8 mouse cellular contexts compared by ENCODE assay signal in the genomic region with DNA sequence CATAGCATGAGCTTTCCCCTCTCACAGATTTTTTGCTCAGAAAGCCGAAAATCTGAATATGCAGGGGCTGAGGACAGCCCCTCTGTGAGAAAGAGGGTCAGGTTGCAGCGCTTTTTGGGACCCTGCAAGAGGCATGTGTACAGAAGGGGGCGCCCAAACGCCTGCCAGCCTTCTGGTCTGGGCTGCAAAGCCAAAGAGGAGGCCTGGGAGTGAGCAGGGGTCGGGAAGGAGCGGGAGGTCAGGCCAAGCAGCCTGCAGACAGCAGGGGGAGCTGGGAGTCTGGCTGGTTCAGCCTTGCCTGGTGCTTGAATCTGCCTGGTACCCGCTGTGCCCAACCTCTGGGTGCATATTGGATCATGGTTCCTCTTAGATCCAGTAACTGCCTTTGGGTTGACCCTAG. TPM values are rescaled to one million over a fixed set of nuclear protein-coding genes. Genes with fewer than 3 reads are reported as not detected.
A peak's percentile ranks its signal among the peaks of the same experiment; 100 is the strongest.
DNase-seq lines count a peak whose midpoint lies in the region; ATAC-seq and TF ChIP-seq lines count a peak whose summit lies in the region.

No protein-coding gene starts in this region.

- H3K9ac ChIP-seq in forebrain, postnatal 0 days, result no peak overlapping the region

- H3K27ac ChIP-seq in kidney, adult 2 months (ENCODE audit: insufficient read depth, low read depth, low read length), result no peak overlapping the region
- no peak overlapping the region for H3K27ac ChIP-seq in forebrain, postnatal 0 days (ENCODE audit: low read depth, low read length)

- no peaks in the 10 kb centered on the region for H3K4me1 ChIP-seq in kidney, adult 2 months (ENCODE audit: control insufficient read depth, insufficient read depth, low read length)
- no peaks in the 10 kb centered on the region for H3K4me1 ChIP-seq in forebrain, postnatal 0 days (ENCODE audit: insufficient read depth)

- no peak overlapping the region for H3K4me2 ChIP-seq in forebrain, postnatal 0 days (ENCODE audit: low read depth)

- H3K4me3 ChIP-seq in kidney, adult 2 months (ENCODE audit: insufficient read depth, low read depth, low read length), result no peak overlapping the region
- H3K4me3 ChIP-seq in forebrain, postnatal 0 days (ENCODE audit: low read depth, low read length), result no peak overlapping the region

- 0 out of 2 replicates have a peak, but pooled peaks have one; percentile 11 for TF ChIP-seq CTCF in kidney, adult 2 months (conservative IDR thresholded peaks at IDR 0.05; ENCODE audit: insufficient read depth, insufficient read length, low read depth, low read length)
- TF ChIP-seq CTCF in forebrain, postnatal 0 days (IDR thresholded peaks at IDR 0.05; ENCODE audit: low read depth), result peak; percentile 58

- no peaks in the 10 kb centered on the region for H3K27me3 ChIP-seq in kidney, adult 2 months (replicated peaks; ENCODE audit: control insufficient read depth, insufficient read depth, low read length)
- no peaks in the 10 kb centered on the region for H3K27me3 ChIP-seq in forebrain, postnatal 0 days (ENCODE audit: insufficient read depth, low read length)

- peak; percentile 59; the same call in 1 of the 2 replicates for ATAC-seq in forebrain, postnatal 0 days
- ATAC-seq in inflammation-experienced regulatory T-cells, adult 6 months, result no peak

- no peaks in the 10 kb centered on the region for H3K9me3 ChIP-seq in forebrain, postnatal 0 days (ENCODE audit: low read length)

- no peak for DNase-seq in kidney, adult 2 months
- no peak for DNase-seq in kidney, adult 8-10 months
- peak; percentile 32 to 41 for DNase-seq in B cell, adult 2 months
- DNase-seq in Muller cell, postnatal 12 days (ENCODE audit: inconsistent ontology term), result peak; percentile 65
- DNase-seq in forebrain, postnatal 0 days, result peak; percentile 27
- peak; percentile 74 for DNase-seq in lung, postnatal 10 days
- DNase-seq in layer of hippocampus, postnatal 14 days (ENCODE audit: low spot score in 2 of 2), result no peak

- no peak for TF ChIP-seq POLR2A in kidney, adult 2 months (IDR thresholded peaks at IDR 0.05; ENCODE audit: low read depth, low read length)

- 54% methylated on average over 7 of the region's 7 CpGs for WGBS in kidney, adult 2 months
- WGBS in forebrain, postnatal 0 days, result 9% methylated on average over 7 of the region's 7 CpGs

- H3K36me3 ChIP-seq in kidney, adult 2 months (ENCODE audit: control insufficient read depth, insufficient read depth, low read length), result no peaks in the 10 kb centered on the region
- no peaks in the 10 kb centered on the region for H3K36me3 ChIP-seq in forebrain, postnatal 0 days (ENCODE audit: insufficient read depth)

RNA-seq across cellular contexts. Expression of a gene that starts 6.4 kb away (rescaled TPM):
- polyA plus RNA-seq in kidney, adult 2 months (2012; rRNA removed), result 1.8 and 3.3 TPM in 2 replicates
- total RNA-seq in forebrain, postnatal 0 days (2014; rRNA removed), result not detected in 2 replicates
- not detected in 2 replicates for polyA plus RNA-seq in forebrain, postnatal 0 days (2015; fragmentation: Nextera tagmentation; extraction: Ambion mirVana)
- total RNA-seq in layer of hippocampus, postnatal 14 days (2021), result not detected
- polyA plus RNA-seq in inflammation-experienced regulatory T-cells, adult 6 months (2017; shearing (Covaris generic)), result not detected

RNA-seq across cellular contexts. Expression of a gene that starts 13.4 kb away (rescaled TPM):
- 0.54 and 103 TPM in 2 replicates for polyA plus RNA-seq in kidney, adult 2 months (2012; rRNA removed)
- 0.33 and 2.8 TPM in 2 replicates for total RNA-seq in forebrain, postnatal 0 days (2014; rRNA removed)
- 0.21 and 1.5 TPM in 2 replicates for polyA plus RNA-seq in forebrain, postnatal 0 days (2015; fragmentation: Nextera tagmentation; extraction: Ambion mirVana)
- total RNA-seq in layer of hippocampus, postnatal 14 days (2021), result under 1 TPM in 1 of 2 experiments, not detected in 1; 0.37 TPM
- polyA plus RNA-seq in inflammation-experienced regulatory T-cells, adult 6 months (2017; shearing (Covaris generic)), result not detected

RNA-seq across cellular contexts. Expression of a gene that starts 32.4 kb away (rescaled TPM):
- polyA plus RNA-seq in kidney, adult 2 months (2012; rRNA removed), result 22.2 and 39.8 TPM in 2 replicates
- total RNA-seq in forebrain, postnatal 0 days (2014; rRNA removed), result 5.7 and 7.9 TPM in 2 replicates
- 5.5 and 6.4 TPM in 2 replicates for polyA plus RNA-seq in forebrain, postnatal 0 days (2015; fragmentation: Nextera tagmentation; extraction: Ambion mirVana)
- total RNA-seq in layer of hippocampus, postnatal 14 days (2021), result 1 to 10 TPM; 4.2 to 4.7 TPM
- 1,000 to 10,000 TPM; 1,183 to 1,943 (median 1,210) TPM for polyA plus RNA-seq in inflammation-experienced regulatory T-cells, adult 6 months (2017; shearing (Covaris generic))

RNA-seq across cellular contexts. Expression of a gene that starts 40.4 kb away (rescaled TPM):
- 830 and 897 TPM in 2 replicates for polyA plus RNA-seq in kidney, adult 2 months (2012; rRNA removed)
- 243 and 366 TPM in 2 replicates for total RNA-seq in forebrain, postnatal 0 days (2014; rRNA removed)
- polyA plus RNA-seq in forebrain, postnatal 0 days (2015; fragmentation: Nextera tagmentation; extraction: Ambion mirVana), result 313 and 338 TPM in 2 replicates
- 100 to 1,000 TPM; 304 to 345 TPM for total RNA-seq in layer of hippocampus, postnatal 14 days (2021)
- polyA plus RNA-seq in inflammation-experienced regulatory T-cells, adult 6 months (2017; shearing (Covaris generic)), result 100 to 1,000 TPM; 259 to 561 (median 285) TPM

RNA-seq across cellular contexts. Expression of a gene that starts 45.7 kb away (rescaled TPM):
- 0.36 TPM in 1 of 2 replicates, not detected in the other for polyA plus RNA-seq in kidney, adult 2 months (2012; rRNA removed)
- 21.2 and 45.2 TPM in 2 replicates for total RNA-seq in forebrain, postnatal 0 days (2014; rRNA removed)
- 0.60 TPM in 1 of 2 replicates, not detected in the other for polyA plus RNA-seq in forebrain, postnatal 0 days (2015; fragmentation: Nextera tagmentation; extraction: Ambion mirVana)
- under 1 TPM in 1 of 2 experiments, not detected in 1; 0.71 TPM for total RNA-seq in layer of hippocampus, postnatal 14 days (2021)
- 1 to 10 TPM in 1 of 3 experiments, under 1 TPM in 1, not detected in 1; 0.63 to 1.9 TPM for polyA plus RNA-seq in inflammation-experienced regulatory T-cells, adult 6 months (2017; shearing (Covaris generic))

Comparison
In these comparisons a context has a peak if more than half of its experiments do, and no peak if none do; other contexts are left out.
1. DNase-seq: peak in B cell, adult 2 months (2 of 2), Muller cell, postnatal 12 days (single experiment), forebrain, postnatal 0 days (single experiment) and lung, postnatal 10 days (single experiment); none in kidney, adult 2 months (single experiment), kidney, adult 8-10 months (0 of 2) and layer of hippocampus, postnatal 14 days (0 of 2).
2. RNA of a gene that starts 32.4 kb away (polyA plus RNA-seq): 1,183 to 1,943 TPM in inflammation-experienced regulatory T-cells, adult 6 months; 22.2 to 39.8 TPM in kidney, adult 2 months and 5.5 to 6.4 TPM in forebrain, postnatal 0 days; every median in the first group is over 10 times any median in the second.